Mouse (Mus musculus) E14TG2a.4 (cell line): ENCODE data around the gene Cdh23.

ENCODE experiments used
- H3K27me3 ChIP-seq: 2 replicates; pipeline ENCODE4 v1.6.1; 2014; ENCODE audit warnings: low read length, control low read depth; ENCODE audit not compliant: insufficient read depth
- H3K36me3 ChIP-seq: 2 replicates; pipeline ENCODE4 v1.6.1; 2014; ENCODE audit warnings: low read length, control low read depth; ENCODE audit not compliant: insufficient read depth
- H3K4me1 ChIP-seq: replicated peaks from 2 replicates; pipeline ENCODE4 v1.6.1; 2014; ENCODE audit warnings: low read depth, low read length, control low read depth
- H3K4me3 ChIP-seq: replicated peaks from 2 replicates; pipeline ENCODE4 v1.5.1; 2014; ENCODE audit warnings: mild to moderate bottlenecking, low read length
- H3K9me3 ChIP-seq: 2 replicates; pipeline ENCODE4 v1.6.1; 2014; ENCODE audit warnings: low read length, control low read depth
- CTCF ChIP-seq: conservative IDR thresholded peaks from 2 replicates; pipeline ENCODE4 v1.5.1; 2014; ENCODE audit warnings: low read length
- NANOG ChIP-seq: IDR thresholded peaks from 2 replicates; pipeline ENCODE4 v1.6.1; 2014; ENCODE audit warnings: borderline replicate concordance, low read length, mixed read lengths
- POU5F1 ChIP-seq: IDR thresholded peaks from 2 replicates; pipeline ENCODE4 v1.6.1; 2014; ENCODE audit warnings: low read length, borderline replicate concordance

Gene Cdh23

DNA sequence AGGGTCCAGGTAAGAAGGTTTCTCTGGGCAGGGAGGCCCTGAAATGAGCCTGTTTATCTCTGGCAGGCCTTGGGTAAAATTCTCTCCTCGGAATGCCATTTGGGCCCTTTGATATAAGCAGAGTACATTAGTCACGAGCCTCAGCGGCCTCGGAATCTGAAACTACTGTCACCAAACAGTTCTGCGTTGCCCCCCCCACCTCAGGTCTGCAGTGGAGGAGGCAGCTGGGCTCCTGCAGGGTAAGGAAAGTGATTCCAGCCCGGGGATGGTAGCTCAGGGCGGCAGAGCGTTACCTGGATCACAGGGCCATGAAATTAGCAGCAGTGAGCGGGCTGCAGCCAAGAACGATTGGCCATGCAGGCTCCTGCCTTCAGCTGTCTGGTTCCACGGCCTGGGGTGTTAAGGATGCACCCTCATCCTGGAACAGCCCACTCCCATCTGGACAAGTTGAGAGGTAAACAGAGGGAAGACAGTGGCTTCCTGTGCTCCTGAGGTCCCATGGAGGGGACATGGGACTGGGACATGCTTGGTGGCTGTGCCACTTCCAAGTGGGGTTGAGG, 41.0 kb upstream of the Cdh23 start:
- TF ChIP-seq POU5F1 = no peak
- no peak for TF ChIP-seq NANOG
- no peak for TF ChIP-seq CTCF
- H3K36me3 ChIP-seq = peaks cover 12% of the 10 kb centered on the region; the same call in 1 of the 2 replicates

DNA sequence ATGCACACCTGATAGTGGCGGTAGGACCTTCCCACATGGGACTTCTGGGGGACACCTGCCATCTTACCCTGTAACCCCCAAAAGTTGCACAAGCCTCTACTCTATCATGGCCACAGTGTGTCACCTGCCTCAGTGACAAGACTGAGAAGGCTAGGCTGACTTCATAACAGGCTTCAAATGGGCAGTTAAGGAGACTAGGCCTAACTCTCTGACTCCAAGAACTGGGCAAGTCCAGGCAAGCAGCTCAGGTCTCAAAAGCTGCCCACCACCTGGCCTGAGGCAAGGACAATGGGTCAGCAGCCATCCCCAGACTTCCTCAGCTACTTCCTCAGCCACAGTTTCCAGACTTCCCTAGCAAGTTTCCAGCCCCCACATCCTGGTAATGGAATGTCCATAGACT, 39.4 kb upstream of the Cdh23 start:
- no peaks in the 10 kb centered on the region for H3K9me3 ChIP-seq
- no peaks in the 10 kb centered on the region for H3K27me3 ChIP-seq
- H3K4me3 ChIP-seq = 0 out of 2 replicates have a peak overlapping the region, but pooled peaks have one; percentile 26
- peaks cover 9% of the 10 kb centered on the region; the same call in 1 of the 2 replicates for H3K36me3 ChIP-seq
- H3K4me1 ChIP-seq = peaks cover 78% of the 10 kb centered on the region
- no peak for TF ChIP-seq CTCF
- no peak for TF ChIP-seq POU5F1
- TF ChIP-seq NANOG = no peak

More for the DNA sequence above, 41.0 kb upstream of the Cdh23 start:
- no peaks in the 10 kb centered on the region for H3K9me3 ChIP-seq
- H3K27me3 ChIP-seq = no peaks in the 10 kb centered on the region
- H3K4me3 ChIP-seq = 0 out of 2 replicates have a peak overlapping the region, but pooled peaks have one; percentile 10
- H3K4me1 ChIP-seq = peaks cover 81% of the 10 kb centered on the region

DNA sequence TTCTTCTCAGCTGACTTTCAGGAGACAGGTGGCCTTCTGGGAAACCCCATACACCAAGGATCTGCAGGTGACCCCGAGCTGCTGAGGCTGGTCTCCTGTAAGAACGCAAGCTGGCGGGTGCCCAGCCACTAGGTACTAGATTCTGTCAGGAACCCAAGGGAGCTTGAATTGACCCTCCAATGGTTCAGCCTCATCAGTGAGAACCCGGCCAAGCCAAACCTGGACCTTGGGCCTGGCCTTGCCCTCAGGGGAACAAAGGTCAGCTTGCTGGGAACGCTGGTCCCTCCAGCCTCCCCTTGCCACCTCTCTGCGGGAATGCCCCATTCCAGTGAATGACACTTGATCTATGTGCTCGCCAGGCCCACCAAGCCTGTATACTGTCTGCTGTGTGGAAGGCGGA, 37.2 kb upstream of the Cdh23 start:
- H3K4me1 ChIP-seq = peaks cover 88% of the 10 kb centered on the region
- H3K27me3 ChIP-seq = no peaks in the 10 kb centered on the region
- TF ChIP-seq NANOG = no peak
- no peak for TF ChIP-seq POU5F1
- TF ChIP-seq CTCF = no peak
- no peak overlapping the region for H3K4me3 ChIP-seq
- H3K36me3 ChIP-seq = peaks cover 9% of the 10 kb centered on the region; the same call in 1 of the 2 replicates
- H3K9me3 ChIP-seq = no peaks in the 10 kb centered on the region

DNA sequence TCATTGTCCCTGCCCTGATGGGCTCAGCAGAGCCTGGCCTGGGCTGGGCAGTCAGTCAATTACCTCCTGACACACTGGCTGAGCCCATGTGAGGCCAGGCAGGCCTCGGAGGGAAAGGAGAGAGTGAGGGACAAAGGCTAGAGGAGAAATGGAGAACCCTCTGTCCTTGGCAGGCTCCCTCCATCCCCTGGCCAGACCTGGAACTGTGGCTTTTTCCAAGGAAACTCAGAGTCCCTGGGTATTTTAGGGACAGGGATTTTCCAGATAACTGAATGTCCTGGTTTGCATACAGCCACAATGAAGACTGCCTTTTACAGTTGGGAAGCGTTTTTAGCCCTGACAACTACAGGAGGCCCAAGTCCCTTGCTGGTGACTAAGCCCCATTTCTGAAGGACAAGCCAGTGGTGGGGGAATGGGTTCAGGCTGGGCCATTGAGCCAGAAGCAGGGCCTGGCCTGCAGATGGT, 36.1 kb upstream of the Cdh23 start:
- peaks cover 90% of the 10 kb centered on the region for H3K4me1 ChIP-seq
- H3K9me3 ChIP-seq = no peaks in the 10 kb centered on the region
- no peaks in the 10 kb centered on the region for H3K27me3 ChIP-seq
- no peak overlapping the region for H3K4me3 ChIP-seq
- peaks cover 9% of the 10 kb centered on the region; the same call in 1 of the 2 replicates for H3K36me3 ChIP-seq
- TF ChIP-seq NANOG = no peak
- no peak for TF ChIP-seq POU5F1
- TF ChIP-seq CTCF = no peak

DNA sequence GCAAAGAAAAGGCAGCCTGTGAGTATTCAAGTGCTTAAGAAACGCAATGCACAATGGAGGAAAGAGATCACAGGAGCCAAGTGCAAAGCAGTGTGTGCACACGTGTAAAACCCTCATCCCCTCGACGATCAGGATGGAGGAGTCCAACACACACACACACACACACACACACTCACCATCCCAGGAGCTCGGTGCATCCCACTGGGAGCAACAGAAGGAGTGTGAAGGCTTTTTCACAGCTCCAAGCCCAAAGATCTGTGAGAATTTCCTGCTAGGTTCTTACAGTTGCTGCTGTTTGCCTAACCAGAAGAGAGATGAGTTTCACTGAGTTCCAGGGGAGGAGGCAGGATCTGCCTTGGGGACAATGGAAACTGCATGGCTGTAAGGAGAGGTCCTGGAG, 35.5 kb upstream of the Cdh23 start:
- H3K36me3 ChIP-seq = peaks cover 6% of the 10 kb centered on the region; the same call in 1 of the 2 replicates
- H3K4me1 ChIP-seq = peaks cover 90% of the 10 kb centered on the region
- TF ChIP-seq POU5F1 (no peak), CTCF (no peak), NANOG (no peak)
- H3K27me3 ChIP-seq = no peaks in the 10 kb centered on the region
- no peak overlapping the region for H3K4me3 ChIP-seq
- H3K9me3 ChIP-seq = no peaks in the 10 kb centered on the region

DNA sequence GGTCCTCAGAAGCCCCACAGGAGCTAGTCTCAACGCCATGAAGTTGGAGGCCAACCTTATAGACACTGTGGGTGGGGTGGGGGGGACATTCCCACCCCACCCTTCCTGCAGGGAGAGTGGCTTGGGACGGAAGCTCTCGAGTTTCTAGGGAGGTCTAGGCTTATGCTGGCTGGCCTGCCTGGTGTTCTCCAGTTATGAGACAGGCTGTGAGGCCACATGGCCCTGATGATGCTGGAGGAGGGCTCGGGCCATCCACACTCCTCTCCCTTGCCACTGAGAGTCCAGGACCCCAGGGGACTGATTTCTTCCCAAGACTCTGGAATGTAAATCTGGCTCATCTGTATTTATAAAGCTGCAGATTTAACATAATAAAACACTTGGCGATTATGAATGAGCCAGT, 31.0 kb upstream of the Cdh23 start:
- H3K36me3 ChIP-seq = no peaks in the 10 kb centered on the region
- no peaks in the 10 kb centered on the region for H3K27me3 ChIP-seq

DNA sequence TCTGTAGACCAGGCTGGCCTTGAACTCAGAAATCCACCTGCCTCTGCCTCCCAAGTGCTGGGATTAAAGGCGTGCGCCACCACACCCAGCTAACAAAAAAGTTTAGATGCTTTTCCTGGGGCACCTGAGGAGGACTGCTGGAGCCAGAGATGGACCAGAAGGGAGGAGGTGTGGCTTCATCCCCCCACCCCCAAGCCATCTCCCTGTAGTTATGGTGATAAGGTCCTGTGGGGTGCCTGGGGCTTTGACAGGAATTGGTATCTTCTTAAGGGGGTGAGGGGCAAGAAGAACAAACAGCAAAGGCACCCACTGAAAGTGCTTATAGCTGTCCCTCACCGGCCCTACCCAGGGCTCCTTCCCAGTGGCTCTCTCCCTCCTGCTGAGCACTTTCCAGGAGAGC, 30.6 kb upstream of the Cdh23 start:
- Histone ChIP-seq H3K36me3 (no peaks in the 10 kb centered on the region), H3K4me3 (0 out of 2 replicates have a peak overlapping the region, but pooled peaks have one; percentile 3), H3K9me3 (no peaks in the 10 kb centered on the region), H3K4me1 (peaks cover 96% of the 10 kb centered on the region), H3K27me3 (no peaks in the 10 kb centered on the region)
- no peak for TF ChIP-seq CTCF
- TF ChIP-seq POU5F1 = no peak
- TF ChIP-seq NANOG = no peak

More for the DNA sequence above, 31.0 kb upstream of the Cdh23 start:
- Histone ChIP-seq H3K4me1 (peaks cover 96% of the 10 kb centered on the region), H3K4me3 (no peak overlapping the region), H3K9me3 (no peaks in the 10 kb centered on the region)
- no peak for TF ChIP-seq CTCF
- no peak for TF ChIP-seq NANOG
- TF ChIP-seq POU5F1 = no peak

DNA sequence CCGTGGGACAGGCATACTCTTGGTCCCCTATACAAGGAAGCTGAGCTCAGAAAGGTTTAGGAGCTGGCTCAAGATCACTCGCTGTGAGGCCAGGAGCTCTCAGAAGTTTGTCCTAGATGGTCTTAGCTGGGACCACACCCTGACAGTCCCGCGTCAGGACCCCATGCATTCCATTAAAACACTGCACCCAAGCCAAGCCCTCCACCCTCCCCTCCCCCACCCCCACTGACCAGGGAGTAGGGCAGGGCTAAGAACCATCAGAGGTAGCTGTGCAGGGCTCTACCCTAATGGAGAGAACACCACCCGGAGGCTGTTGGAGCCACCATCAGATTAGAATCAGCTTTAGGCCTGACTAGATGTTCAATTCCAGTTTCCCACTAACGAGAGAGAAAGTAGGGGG, 28.2 kb upstream of the Cdh23 start:
- Histone ChIP-seq H3K4me1 (peaks cover 100% of the 10 kb centered on the region), H3K36me3 (no peaks in the 10 kb centered on the region), H3K9me3 (peaks cover 4% of the 10 kb centered on the region; the same call in 1 of the 2 replicates), H3K27me3 (no peaks in the 10 kb centered on the region), H3K4me3 (peak overlapping the region; percentile 54)
- no peak for TF ChIP-seq NANOG
- no peak for TF ChIP-seq POU5F1
- TF ChIP-seq CTCF = no peak
